ENCODE assay signal across 31 mouse cellular contexts in the genomic region with DNA sequence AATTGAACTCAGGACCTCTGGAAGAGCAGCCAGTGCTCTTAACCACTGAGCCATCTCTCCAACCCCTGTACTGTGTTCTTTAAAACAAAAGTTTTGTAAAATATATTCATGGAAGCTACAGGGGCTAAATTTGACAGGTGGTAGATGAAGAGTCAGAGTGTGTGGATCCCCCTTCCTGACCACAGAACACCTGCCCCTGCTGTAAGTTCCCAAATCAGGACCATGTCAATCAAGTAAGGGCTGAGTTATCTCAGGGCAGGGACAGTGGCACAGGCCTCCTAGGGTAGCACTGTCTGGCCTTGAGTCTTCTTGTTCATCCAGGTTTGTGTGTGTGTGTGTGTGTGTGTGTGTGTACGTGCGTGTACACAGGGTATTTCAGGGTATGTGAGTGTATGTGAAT.
"Had no signal": no experiment of that assay in that cellular context is flagged by ENCODE, and none has a peak within 500 bp of the region (broad histone marks: within the 10 kb centered on the region; RNA-seq: fewer than 3 reads in every experiment).

No protein-coding gene starts in this region.

- H3K9ac ChIP-seq: limb, embryonic 12.5 days; limb, embryonic 13.5 days; limb, embryonic 15.5 days; liver, embryonic 12.5 days; liver, embryonic 13.5 days; liver, embryonic 14.5 days; liver, embryonic 15.5 days; liver, postnatal 0 days; lung, embryonic 14.5 days; lung, embryonic 15.5 days; midbrain, embryonic 12.5 days; midbrain, embryonic 13.5 days; midbrain, embryonic 15.5 days had no signal

- DNase-seq: left cerebral cortex, postnatal 4 days; liver; liver, embryonic 13.5 days; liver, postnatal 0 days; lung, adult 18-20 months; lung, adult 2 months; lung, embryonic 14.5 days; lung, postnatal 10 days; lung, postnatal 14 days; lung, postnatal 36 days; lung, postnatal 4 days; midbrain, embryonic 14.5 days had no signal

- ATAC-seq: liver, embryonic 12.5 days; liver, postnatal 0 days; lung, postnatal 0 days; midbrain, embryonic 13.5 days; midbrain, embryonic 15.5 days had no signal

- H3K27ac ChIP-seq: left cerebral cortex, adult 2 months; limb, embryonic 10.5 days; limb, embryonic 12.5 days; limb, embryonic 13.5 days; limb, embryonic 15.5 days; liver, embryonic 12.5 days; liver, embryonic 13.5 days; liver, embryonic 14.5 days; liver, embryonic 15.5 days; lung, embryonic 15.5 days; macrophage; midbrain, embryonic 10.5 days; midbrain, embryonic 12.5 days; midbrain, embryonic 13.5 days; midbrain, embryonic 15.5 days had no signal

- H3K9me3 ChIP-seq: limb, embryonic 10.5 days; limb, embryonic 12.5 days; limb, embryonic 13.5 days; limb, embryonic 15.5 days; liver, embryonic 12.5 days; liver, embryonic 13.5 days; liver, embryonic 15.5 days; lung, embryonic 15.5 days; midbrain, embryonic 10.5 days; midbrain, embryonic 12.5 days; midbrain, embryonic 13.5 days; midbrain, embryonic 15.5 days had no signal

- H3K4me2 ChIP-seq: limb, embryonic 12.5 days; limb, embryonic 13.5 days; limb, embryonic 15.5 days; liver, embryonic 11.5 days; liver, embryonic 12.5 days; liver, embryonic 13.5 days; liver, embryonic 15.5 days; lung, embryonic 14.5 days; lung, embryonic 15.5 days; midbrain, embryonic 11.5 days; midbrain, embryonic 12.5 days; midbrain, embryonic 13.5 days; midbrain, embryonic 15.5 days had no signal

- H3K4me1 ChIP-seq: limb, embryonic 13.5 days; limb, embryonic 15.5 days; liver, embryonic 12.5 days; liver, embryonic 13.5 days; liver, embryonic 15.5 days; lung, embryonic 15.5 days; midbrain, embryonic 10.5 days; midbrain, embryonic 12.5 days; midbrain, embryonic 13.5 days; midbrain, embryonic 15.5 days had no signal

- H3K4me3 ChIP-seq: left cerebral cortex, adult 2 months; limb, embryonic 10.5 days; limb, embryonic 12.5 days; limb, embryonic 13.5 days; limb, embryonic 15.5 days; liver, embryonic 12.5 days; liver, embryonic 13.5 days; liver, embryonic 15.5 days; lung, embryonic 15.5 days; megakaryocyte, embryonic 14.5 days; midbrain, embryonic 10.5 days; midbrain, embryonic 12.5 days; midbrain, embryonic 13.5 days; midbrain, embryonic 15.5 days; myocyte had no signal

- H3K36me3 ChIP-seq: limb, embryonic 10.5 days; limb, embryonic 12.5 days; limb, embryonic 13.5 days; limb, embryonic 15.5 days; liver, embryonic 12.5 days; liver, embryonic 13.5 days; liver, embryonic 15.5 days; lung, embryonic 15.5 days; midbrain, embryonic 10.5 days; midbrain, embryonic 12.5 days; midbrain, embryonic 13.5 days; midbrain, embryonic 15.5 days had no signal

- H3K27me3 ChIP-seq: limb, embryonic 12.5 days; limb, embryonic 13.5 days; limb, embryonic 15.5 days; liver, embryonic 12.5 days; liver, embryonic 13.5 days; liver, embryonic 15.5 days; lung, embryonic 15.5 days; midbrain, embryonic 13.5 days; midbrain, embryonic 15.5 days had no signal
